Mouse (Mus musculus) spleen, postnatal 10 days (tissue): ENCODE results near the gene Fggy.

ENCODE experiments used
- DNase-seq, 2 experiments: peaks; one replicate each; pipeline ENCODE4 v3.0.0; 2021 to 2022; ENCODE audit warnings: low spot score in 2 of 2

Gene Fggy

DNA sequence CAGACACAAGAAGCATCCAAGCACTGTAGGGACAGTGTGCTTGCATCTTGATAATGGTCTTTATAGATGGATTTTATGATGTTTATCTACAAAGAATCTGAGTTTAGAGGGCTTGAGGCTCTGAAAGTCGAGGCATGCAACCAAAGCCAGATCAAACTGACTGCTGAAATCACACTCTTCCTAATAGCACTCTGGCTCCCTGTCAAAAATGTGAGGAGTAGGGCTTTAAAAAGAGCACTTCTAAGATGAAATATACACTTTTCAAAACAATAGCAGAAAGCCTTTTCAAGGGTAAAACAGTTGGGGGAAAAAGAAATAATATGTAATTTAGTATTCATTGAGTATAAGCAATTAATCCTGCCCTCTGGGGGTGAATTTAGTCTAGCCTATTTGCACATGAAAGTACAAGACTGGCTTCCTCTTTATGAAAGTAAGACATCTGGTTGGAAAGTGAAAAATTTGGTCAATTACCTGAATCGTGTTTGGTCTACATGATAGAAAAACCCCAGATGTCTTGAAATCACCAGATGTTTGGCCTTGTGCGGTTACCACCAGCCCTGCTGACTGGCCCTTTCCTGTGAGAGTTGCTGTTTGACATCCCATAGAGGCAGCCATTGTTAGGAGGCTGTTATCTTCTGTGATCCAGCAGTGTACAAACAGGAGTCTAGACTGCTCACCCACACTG, 172.0 kb downstream of the Fggy start:
- no peak for DNase-seq

DNA sequence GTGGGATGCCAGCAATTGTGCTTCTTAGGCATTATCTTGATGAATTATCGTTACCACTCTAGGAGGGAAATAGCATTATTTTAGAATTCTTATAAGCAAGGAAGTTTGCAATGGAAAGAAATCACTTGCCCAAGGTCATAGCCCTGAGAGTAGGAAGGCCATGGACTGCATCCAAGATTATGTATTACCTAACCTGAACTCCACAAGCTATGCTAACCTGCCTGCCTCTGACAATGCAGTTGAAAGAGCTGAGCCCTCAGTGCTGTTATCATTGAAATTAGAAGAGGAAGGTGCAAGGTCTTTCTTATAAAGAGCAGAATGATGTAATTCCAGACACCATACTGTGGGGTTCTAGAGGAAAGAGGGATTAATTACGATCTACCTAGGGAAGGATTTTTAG, 173.8 kb downstream of the Fggy start:
- no peak for DNase-seq

DNA sequence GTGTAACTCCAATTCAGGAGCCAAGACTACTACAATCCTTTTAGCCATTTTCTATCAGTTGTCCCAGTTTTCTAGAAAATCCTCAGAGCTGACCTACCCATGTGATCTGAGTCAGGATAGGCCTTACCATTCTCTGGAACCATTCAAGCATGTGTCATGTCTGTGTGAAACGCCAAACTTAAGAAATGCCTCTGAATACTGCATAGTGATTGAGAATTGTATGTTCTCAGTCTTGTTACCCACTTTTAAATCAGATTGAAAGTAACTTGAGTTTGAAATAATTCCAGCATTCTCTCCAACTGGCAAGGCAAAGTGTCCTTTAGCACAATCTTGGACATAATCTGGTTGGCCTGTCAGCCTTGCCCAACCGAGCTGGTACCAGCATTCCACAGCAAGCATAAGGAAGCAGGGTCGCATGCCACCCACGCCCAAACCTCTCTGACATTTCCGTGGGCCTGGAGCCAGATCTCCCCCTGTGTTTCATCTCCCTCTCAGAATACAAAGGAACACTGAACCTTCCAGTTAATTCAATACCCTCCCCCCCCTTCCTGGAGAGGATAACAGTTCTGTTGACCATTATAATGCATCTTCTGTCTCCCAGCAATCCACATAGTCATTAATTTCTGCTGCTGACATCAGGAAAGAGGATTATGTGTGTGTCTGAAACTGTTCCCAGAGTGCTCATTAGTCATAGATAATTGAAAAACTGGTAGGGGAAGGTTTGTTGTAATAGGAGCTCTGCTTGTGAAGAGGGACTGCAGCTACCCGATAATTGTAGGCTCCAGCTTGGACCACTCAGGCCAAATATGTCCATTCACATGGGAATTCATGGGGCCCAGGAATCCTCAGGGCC, 176.3 kb downstream of the Fggy start:
- DNase-seq, result no peak

DNA sequence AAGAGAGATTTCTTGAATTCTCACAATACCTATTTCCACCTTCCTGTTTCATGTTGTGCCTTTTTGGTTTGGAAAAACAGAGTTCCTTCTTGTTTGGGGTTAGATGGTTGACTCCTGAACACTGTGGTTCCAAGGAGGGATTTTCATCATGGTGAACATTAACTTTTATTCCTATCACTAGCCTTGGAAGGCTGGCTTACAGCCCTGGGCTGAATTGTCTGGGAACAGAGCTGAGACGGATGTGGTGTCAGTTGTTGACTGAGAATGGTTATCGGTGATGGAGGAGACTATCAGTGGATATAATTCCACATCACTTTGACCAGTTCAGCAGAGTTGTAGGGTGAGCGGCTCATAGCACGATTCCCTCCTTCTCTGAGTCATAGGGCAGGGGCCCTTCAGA, 178.7 kb downstream of the Fggy start:
- DNase-seq, result no peak

DNA sequence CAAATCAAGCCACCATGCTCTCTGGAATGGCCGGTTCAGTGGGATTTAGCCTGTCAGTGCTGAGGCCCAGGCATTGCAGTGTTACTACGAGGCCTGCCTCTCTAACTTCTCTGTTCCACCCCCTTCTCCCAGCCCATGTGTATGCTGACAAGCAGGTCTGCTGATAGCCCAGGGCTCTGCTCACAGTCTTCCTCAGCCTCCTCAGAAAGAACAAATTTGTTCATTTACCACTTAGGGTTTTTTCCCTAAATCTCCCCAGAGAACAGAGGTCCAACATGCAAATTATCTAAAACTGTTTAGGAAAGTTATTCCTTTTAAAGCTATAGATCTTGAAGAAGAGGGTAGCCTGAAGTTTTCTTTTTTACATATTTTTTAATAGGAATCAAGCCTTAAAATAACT, 179.4 kb downstream of the Fggy start:
- DNase-seq, result no peak

DNA sequence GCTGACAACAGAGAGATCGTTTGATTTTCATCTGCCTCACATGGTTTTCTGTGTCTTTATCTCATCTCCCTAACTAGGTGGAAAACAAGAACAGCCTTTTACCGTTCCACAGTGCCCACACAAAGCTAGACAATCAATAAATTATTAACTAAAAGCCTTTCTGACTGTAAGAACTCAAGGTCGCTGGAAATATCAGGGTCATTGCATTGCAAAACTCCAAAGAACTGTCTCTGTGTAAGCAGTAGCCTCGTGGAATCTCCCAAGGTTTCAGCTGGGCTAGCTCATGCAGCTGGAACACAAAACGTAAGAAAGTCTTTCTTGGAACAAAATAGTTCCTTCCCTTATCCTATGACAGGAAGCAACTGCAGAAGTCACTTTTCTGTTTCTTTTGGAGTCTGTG, 180.9 kb downstream of the Fggy start:
- DNase-seq, result no peak

DNA sequence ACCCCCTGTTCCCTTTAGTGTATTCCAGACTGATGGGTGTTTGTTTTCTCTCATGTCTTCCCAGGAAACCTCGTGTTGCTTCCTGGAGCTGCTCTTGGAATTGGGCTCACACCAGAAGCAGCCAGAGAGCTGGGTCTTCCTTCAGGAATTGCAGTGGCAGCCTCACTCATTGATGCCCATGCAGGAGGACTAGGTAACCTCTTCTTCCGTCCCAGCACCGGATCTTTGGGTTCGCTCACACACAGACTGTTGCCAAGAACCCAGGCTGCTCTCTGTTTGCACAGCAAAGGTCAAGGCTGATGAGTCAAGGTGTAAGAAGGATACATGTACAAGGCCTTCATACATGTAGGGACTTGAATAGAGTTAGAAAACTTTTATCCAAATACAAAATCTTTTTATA, 181.4 kb downstream of the Fggy start:
- no peak for DNase-seq

DNA sequence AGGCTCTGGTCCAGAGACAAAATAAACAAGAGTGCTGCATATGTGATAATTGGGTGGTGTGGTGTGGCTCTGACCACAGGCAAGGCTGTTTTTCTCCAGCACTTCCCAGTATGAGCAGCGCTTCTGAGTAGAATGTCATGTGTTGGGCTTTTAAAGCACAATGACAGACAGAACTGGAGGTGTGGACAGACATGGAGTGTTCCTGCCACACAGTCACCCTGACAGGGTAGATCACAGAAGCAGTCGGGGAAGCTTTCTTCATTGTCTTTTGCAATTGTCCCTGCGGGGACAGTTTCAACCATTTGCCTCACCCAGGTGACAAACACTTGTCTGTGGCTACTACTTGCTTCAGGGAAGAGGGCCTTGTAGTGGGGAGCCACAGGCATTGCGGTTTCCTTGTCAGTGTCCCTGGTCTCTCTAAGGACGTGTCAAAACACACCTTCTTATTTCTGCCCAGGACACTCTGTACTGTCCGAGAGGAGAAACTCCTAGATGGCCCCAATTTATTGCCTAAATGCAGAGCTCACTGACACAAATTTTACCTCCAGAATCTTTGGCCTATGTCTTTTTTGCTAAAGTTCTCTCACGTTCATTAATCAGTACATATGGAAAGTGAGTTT, 183.9 kb downstream of the Fggy start:
- no peak for DNase-seq

DNA sequence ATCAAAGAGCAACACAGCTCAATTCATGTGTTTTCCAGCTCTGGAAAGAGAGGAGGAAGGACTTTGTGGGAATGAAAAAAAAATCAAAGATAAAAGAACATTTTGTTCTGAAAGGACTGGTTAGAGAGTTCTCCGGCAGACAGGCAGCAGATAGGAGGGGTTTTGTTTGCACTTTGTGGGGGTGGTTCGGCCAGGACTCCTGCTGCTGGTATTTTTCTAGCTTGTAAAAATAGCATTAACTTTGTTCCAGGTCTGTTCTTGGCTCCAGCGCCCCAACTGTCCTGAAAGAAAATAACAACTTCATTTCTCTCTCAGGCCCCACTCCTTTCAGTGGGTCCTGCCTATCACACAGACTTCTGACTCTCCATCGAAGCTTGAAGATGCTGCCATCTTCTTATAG, 185.7 kb downstream of the Fggy start:
- no peak for DNase-seq

DNA sequence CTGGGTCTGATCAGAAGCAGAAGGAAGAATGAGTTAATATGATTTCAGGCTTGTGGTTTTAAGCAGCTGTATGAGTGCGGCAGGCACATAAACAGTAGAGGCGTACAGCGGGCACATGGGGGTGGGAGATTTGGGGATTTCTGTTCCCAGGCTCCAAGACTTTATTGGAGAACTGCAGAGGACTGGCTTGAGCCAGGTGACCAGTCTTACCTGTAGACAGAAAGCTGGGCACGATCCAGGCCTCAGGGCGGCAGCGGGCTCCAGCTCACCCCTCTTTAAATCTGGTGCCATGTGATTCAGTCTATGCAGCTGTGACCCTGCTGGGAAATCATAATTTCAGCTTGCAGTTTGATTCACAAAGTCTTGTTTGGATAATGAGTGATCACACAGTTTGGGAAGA, 189.6 kb downstream of the Fggy start:
- DNase-seq, result no peak

DNA sequence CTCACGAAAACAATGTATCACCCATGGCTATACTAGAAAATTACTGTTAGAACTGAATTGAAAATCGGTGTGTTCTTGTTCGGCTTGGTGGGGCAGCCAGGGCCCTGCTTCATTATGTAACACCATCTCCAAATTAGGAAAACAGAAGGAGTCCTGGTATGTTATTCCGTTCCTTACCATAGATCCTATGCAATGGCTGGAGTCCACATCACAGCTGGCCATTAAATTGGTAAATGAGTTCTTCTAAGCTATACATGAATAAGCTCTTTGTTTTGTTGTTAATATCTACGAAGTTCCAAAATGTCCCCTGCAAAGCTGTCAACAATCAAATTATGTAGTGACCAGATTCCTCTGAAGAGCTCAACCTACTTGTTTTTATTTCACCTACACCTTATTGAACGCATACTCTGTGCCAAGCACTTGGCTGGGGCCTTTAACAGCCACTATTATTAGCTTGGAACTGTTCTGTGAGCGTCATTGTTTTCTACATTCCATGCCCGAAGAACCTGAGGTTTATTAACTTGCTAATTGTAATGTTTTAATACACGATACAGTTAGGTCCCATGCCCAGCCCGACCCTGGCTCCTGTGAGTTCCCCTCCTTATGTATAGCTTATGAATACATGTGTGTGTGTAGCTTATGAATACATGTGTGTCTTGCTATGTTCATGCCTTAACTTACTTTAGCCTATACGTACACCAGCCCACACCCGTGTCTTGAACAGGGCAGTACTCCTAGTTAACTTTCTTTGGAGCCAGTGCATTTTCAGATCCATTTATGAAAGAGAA, 190.3 kb downstream of the Fggy start:
- DNase-seq, result no peak

DNA sequence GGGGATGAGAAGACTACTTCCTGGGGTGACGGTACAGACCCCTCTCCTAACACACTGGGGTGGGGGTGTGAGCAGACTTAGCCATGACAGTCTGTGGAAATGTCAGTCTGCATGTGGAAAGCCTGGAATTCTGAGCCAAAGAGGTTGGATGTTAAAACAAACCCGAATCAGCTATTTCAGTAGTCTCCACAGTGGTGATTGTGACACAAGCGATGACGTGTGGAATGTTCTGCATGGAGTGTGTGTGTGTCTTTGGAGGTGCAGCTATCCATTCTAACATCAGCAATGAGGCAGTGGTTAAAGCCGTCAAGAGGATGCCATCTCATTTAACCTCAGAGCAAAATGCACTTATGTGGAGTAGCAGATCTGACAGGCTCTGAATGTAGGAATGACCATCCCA, 192.9 kb downstream of the Fggy start:
- DNase-seq, result no peak

DNA sequence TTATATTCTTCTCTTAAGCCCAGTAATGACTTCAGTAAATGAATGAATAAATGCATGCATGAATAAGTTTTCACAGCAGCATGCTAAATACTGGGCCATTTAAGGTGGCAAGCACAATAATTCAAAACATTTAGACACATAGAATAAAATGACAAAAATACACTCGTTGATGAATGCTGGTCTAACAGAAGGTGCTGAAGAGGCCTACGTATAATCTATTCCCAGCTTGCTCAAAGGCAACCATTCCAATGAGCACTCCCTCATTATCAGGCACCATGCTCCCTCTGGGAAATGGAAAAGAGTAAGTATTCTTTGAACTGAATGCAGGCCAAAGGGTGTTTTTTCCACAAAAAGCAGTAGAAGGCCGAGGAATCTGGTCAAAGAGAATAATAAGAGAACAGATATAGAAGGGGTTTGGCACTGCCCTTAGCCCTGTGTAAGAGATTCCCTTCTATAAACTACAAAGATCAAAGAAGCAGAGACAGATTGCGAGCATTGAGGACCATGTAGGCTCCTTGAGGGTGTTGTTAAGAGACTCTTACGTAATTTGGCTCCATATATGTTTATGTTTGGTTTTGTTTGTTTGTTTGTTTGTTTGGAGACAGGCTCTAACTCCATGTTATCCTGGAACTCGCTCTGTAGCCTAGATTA, 195.4 kb downstream of the Fggy start:
- no peak for DNase-seq

DNA sequence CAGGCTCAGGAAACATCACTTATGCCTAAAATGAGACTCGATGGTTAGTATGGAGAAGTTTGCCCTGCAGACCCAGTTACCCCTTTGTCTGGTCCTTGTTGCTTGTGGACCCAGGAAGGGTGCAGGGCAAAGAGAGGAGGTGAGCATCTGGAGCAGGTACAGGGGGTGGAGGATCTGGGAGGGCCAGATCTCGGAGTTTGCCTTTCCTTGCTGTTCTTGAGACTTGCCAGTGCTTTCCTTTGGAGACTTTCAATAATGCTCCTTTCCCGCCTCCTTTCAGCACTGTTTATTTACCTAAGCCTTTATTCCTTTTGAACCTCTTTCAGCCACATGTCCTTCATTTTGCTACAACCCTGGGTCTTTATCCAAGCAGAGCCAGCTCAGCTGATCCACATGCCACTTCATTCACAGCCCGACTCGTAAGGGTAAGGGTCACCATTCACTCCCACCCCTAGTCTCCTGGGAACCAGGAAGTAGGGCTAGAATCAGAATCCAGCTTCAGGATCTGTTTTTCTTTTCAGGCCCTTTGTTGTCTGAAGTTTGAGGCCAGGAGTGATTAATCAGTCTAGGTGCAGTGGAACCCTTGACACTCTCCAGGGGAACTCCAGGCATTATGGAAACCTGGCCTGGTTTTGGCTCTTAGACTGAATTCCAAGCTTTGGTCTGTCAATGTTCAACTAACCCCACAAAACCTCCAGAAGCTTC, 201.9 kb downstream of the Fggy start:
- DNase-seq, result no peak

DNA sequence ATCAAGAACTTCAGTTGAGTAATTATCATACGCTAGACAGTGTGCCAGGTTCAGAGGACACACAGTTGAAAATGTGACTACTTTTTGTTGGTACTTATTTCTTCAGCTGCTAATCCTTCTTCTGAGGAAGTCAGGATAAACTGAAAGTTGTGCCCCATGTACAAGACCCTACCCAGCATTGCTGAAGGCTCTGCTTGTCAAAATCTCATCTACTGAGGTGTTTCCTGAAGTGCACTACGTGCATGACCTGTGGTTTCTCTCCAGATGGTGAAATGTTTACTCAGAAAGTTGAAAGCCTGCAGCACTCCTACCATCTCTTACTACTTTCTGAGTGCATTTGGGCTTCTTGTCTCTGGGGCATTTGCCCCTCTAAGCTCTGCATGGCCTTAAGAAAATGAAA, 208.1 kb downstream of the Fggy start:
- DNase-seq, result no peak

DNA sequence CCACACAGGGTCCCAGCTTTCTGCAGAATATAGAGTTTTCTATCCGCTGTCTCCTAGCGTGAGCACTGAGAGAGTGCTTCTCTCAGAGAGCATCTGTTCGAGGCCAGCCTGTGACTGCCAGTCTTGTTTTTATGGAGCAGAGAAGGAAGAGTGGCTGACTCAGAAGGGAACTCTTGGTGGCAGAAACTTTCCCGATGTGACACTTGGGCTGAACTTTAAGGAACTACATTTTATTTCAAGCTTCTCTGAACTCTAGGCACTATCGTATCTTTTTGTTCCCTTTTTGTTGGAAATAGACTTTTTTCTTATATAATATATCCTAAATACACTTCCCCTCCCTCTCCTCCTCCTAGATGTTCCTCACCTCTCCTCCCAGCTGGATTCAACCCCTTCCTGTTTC, 213.2 kb downstream of the Fggy start:
- no peak for DNase-seq

DNA sequence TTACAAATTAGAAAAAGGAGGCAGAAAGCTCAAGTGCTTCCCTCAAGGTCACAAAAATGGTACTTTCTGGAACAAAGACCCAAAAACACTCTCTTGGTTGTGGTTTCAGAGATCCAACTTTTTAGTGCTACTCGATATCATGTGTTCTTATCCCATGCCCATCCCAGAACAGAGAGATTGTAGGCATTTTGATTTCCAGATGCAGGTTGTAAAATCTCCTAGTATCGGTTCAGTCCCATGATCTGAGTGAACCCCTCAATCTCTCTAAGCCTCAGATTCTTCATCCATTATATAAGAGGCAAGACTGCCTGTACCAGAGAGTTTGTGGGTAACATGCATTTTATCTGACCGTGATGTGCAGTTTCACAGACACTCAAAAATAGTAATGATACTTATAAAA, 214.2 kb downstream of the Fggy start:
- DNase-seq, result no peak

DNA sequence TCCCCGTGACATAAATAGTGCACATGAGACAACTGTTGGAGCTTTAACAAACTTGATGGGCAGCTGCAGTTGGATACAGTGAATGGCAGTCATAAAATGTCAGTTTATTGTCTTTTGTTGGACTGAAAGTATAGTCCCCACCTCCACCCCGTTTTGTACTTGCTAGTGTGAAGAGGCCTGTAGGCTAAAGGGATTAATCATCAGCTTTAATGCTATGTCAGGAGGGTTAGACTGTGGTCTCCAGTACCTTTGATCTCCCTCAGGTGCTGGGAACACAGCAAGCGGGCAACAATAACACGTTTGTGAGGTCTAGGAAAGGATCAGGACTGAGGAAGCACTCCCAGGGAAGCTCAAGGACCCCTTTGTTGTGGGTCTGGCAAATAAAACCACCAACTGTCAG, 214.6 kb downstream of the Fggy start:
- DNase-seq, result no peak

DNA sequence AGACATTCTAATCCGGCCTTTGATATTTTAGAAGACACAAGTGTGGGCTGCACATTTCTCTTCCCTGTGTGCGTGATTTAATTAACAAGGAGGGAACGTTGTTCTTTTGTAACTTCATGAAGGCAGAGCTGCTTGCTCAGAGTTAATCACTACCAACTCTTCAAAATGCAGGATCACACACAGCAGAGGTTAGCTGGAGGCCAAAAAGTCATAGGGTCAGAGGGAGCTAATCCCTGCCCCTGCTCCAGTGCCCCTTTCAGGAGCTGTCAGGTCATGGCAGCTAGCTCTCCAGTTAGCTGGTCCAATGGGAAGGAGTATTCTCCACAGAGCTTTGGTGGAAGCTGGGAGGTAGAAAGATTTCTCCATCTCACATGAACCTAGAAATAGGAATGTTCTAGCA, 215.4 kb downstream of the Fggy start:
- DNase-seq, result no peak

DNA sequence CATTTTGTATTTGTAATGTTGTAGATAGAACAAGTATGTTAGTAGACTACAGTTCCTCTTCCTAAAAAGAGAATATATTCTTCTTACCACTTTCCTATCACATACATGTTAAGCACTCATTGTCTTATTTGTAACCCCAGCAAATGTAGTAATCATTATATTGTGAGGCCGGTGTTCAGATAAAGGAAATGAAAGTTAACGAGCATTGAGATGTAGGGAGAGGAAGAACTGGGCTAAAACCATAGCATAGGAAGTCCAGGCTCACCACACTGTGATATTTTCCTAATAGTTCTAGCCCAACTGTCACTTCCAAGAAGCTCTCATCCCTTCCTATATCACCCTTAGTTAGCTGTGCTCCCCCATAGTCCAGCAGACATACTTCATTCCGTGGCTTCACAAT, 218.3 kb downstream of the Fggy start:
- no peak for DNase-seq

DNA sequence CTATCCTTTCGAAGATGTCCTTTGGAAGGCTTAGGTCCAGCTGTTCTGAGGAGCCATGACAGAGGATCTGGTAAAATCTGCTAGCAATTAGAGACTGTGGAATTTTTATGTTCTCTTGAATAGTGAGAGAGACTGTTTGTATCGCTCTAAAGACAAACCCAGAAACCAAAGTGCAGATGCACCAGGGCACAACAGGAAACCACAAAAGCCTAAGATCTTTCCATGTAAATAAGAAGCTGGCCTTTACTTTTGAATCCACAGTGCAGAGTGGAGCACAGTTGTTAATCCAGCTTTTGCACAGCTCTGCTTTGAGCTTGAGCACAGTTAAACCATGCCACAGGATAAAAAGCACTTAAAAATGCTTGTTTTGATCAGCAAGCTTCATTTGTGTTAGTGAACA, 220.5 kb downstream of the Fggy start:
- no peak for DNase-seq
